Mouse (Mus musculus) bone marrow macrophage, adult 2 months (primary cell): ENCODE measurements around the gene BC037034. TPM values are rescaled to one million over a fixed set of nuclear protein-coding genes. Genes with fewer than 3 reads are reported as not detected.

ENCODE experiments used
- H3K27ac ChIP-seq: 2 replicates; pipeline ENCODE4 v1.5.1; 2012; ENCODE audit warnings: low read depth, low read length; ENCODE audit not compliant: insufficient read depth
- H3K4me1 ChIP-seq: 2 replicates; pipeline ENCODE4 v1.6.1; 2012; ENCODE audit warnings: low read length; ENCODE audit not compliant: control insufficient read depth, insufficient read depth
- H3K4me3 ChIP-seq: 2 replicates; pipeline ENCODE4 v1.5.1; 2012; ENCODE audit warnings: mild to moderate bottlenecking, low read length, moderate library complexity; ENCODE audit not compliant: insufficient read depth
- CTCF ChIP-seq: IDR thresholded peaks from 2 replicates; pipeline ENCODE4 v1.5.1; 2012; ENCODE audit warnings: low read depth, mild to moderate bottlenecking, low read length, moderate library complexity
- POLR2A ChIP-seq: IDR thresholded peaks from 2 replicates; pipeline ENCODE4 v1.6.1; 2012; ENCODE audit warnings: mild to moderate bottlenecking, low read depth, low read length, borderline replicate concordance
- polyA plus RNA-seq: library from polyadenylated mRNA; stranded (reverse); fragments of >200 nt; gene quantifications from 2 replicates; pipeline ENCODE4 v1.2.4, GENCODE M21; 2012; ENCODE audit not compliant: missing spikeins, insufficient read depth, insufficient read length

Gene BC037034
- 83.8 and 85.1 TPM in 2 replicates for polyA plus RNA-seq

GRCm38 (mm10) chr5:138263260-138264206, at the start of gene BC037034:
TSS of gene BC037034 (minus strand) at chr5:138264033.
- peak; percentile 80; the same call in 1 of the 2 replicates for TF ChIP-seq POLR2A
- no peak for TF ChIP-seq CTCF
- H3K27ac ChIP-seq: peak within 1 kb of the TSS; percentile 91
- H3K4me3 ChIP-seq: peak within 1 kb of the TSS; percentile 88
- H3K4me1 ChIP-seq: peaks cover 32% of the 10 kb centered on the region

- TF ChIP-seq POLR2A (no peak), CTCF (no peak)
- no peak overlapping the region for H3K4me3 ChIP-seq
- no peaks in the 10 kb centered on the region for H3K4me1 ChIP-seq
- no peak overlapping the region for H3K27ac ChIP-seq
Measured at GRCm38 (mm10) chr5:138312795-138313194, 49.0 kb upstream of the BC037034 start.

- Histone ChIP-seq H3K4me1 (no peaks in the 10 kb centered on the region), H3K4me3 (no peak overlapping the region), H3K27ac (no peak overlapping the region)
- TF ChIP-seq CTCF (no peak), POLR2A (no peak)
Measured at GRCm38 (mm10) chr5:138299613-138300012, 35.8 kb upstream of the BC037034 start.

- Histone ChIP-seq H3K4me3 (no peak overlapping the region), H3K27ac (no peak overlapping the region), H3K4me1 (no peaks in the 10 kb centered on the region)
- no peak for TF ChIP-seq CTCF
- TF ChIP-seq POLR2A: no peak
Measured at GRCm38 (mm10) chr5:138294158-138294557, 30.3 kb upstream of the BC037034 start.

GRCm38 (mm10) chr5:138291638-138292037, 27.8 kb upstream of the BC037034 start:
- no peaks in the 10 kb centered on the region for H3K4me1 ChIP-seq
- no peak overlapping the region for H3K27ac ChIP-seq
- no peak overlapping the region for H3K4me3 ChIP-seq
- no peak for TF ChIP-seq POLR2A
- TF ChIP-seq CTCF: no peak

- TF ChIP-seq POLR2A (no peak), CTCF (no peak)
- H3K4me3 ChIP-seq: no peak overlapping the region
- H3K27ac ChIP-seq: no peak overlapping the region
- no peaks in the 10 kb centered on the region for H3K4me1 ChIP-seq
Measured at GRCm38 (mm10) chr5:138287861-138288260, 24.0 kb upstream of the BC037034 start.

- Histone ChIP-seq H3K4me1 (peaks cover 3% of the 10 kb centered on the region; the same call in 1 of the 2 replicates), H3K4me3 (no peak overlapping the region), H3K27ac (no peak overlapping the region)
- no peak for TF ChIP-seq POLR2A
Measured at GRCm38 (mm10) chr5:138283540-138283939, 19.7 kb upstream of the BC037034 start.

- TF ChIP-seq POLR2A (no peak), CTCF (no peak)
- H3K27ac ChIP-seq: no peak overlapping the region
- H3K4me3 ChIP-seq: no peak overlapping the region
- H3K4me1 ChIP-seq: peaks cover 3% of the 10 kb centered on the region; the same call in 1 of the 2 replicates
Measured at GRCm38 (mm10) chr5:138281798-138282197, 18.0 kb upstream of the BC037034 start.

GRCm38 (mm10) chr5:138280829-138281228, 17.0 kb upstream of the BC037034 start:
- H3K27ac ChIP-seq: no peak overlapping the region
- TF ChIP-seq POLR2A (no peak), CTCF (no peak)
- H3K4me1 ChIP-seq: peaks cover 3% of the 10 kb centered on the region; the same call in 1 of the 2 replicates
- no peak overlapping the region for H3K4me3 ChIP-seq

- peaks cover 3% of the 10 kb centered on the region; the same call in 1 of the 2 replicates for H3K4me1 ChIP-seq
- no peak for TF ChIP-seq CTCF
- TF ChIP-seq POLR2A: no peak
- peak overlapping the region; percentile 55 for H3K4me3 ChIP-seq
Measured at GRCm38 (mm10) chr5:138280425-138280768, 16.6 kb upstream of the BC037034 start.

More at GRCm38 (mm10) chr5:138280425-138280768, 16.6 kb upstream of the BC037034 start:
- H3K27ac ChIP-seq: no peak overlapping the region
